Mouse (Mus musculus): ENCODE data around the gene Mall. TPM values are rescaled to one million over a fixed set of nuclear protein-coding genes. Genes with fewer than 3 reads are reported as not detected.

Mall gene
- polyA plus RNA-seq, 1 experiment = 5.4 TPM

Other genes with a start within 250 kb of the Mall start
- gene Kcnip3, start 207.8 kb downstream of the Mall start, polyA plus RNA-seq (2012; rRNA removed) = 4.2 and 4.8 TPM in 2 replicates
- 112 and 118 TPM in 2 replicates for gene Prom2, start 188.5 kb downstream of the Mall start, polyA plus RNA-seq (2012; rRNA removed)
- gene Zfp661, start 142.8 kb downstream of the Mall start, polyA plus RNA-seq (2012; rRNA removed) = 5.5 and 5.9 TPM in 2 replicates
- 57.9 and 68.3 TPM in 2 replicates for gene Mrps5, start 142.7 kb downstream of the Mall start, polyA plus RNA-seq (2012; rRNA removed)
- gene Mal, start 73.2 kb downstream of the Mall start, polyA plus RNA-seq (2012; rRNA removed) = 113 and 133 TPM in 2 replicates
- 21.5 and 22.6 TPM in 2 replicates for gene Nphp1, start 59.0 kb upstream of the Mall start, polyA plus RNA-seq (2012; rRNA removed)
- gene Mtln, start 62.6 kb upstream of the Mall start, polyA plus RNA-seq (2012; rRNA removed) = 85.9 and 98.5 TPM in 2 replicates
- 0.74 and 0.83 TPM in 2 replicates for gene Bub1, start 101.9 kb upstream of the Mall start, polyA plus RNA-seq (2012; rRNA removed)
- 0.01 and 0.06 TPM in 2 replicates for gene Acoxl, start 108.9 kb upstream of the Mall start, polyA plus RNA-seq (2012; rRNA removed)

Measured in urinary bladder, adult 2 months (tissue).